Mouse (Mus musculus): ENCODE measurements around the gene Ube2f. TPM values are rescaled to one million over a fixed set of nuclear protein-coding genes. Genes with fewer than 3 reads are reported as not detected.

Gene Ube2f
- polyA plus RNA-seq, 1 experiment from 2014 or later, result 67.6 TPM

DNA sequence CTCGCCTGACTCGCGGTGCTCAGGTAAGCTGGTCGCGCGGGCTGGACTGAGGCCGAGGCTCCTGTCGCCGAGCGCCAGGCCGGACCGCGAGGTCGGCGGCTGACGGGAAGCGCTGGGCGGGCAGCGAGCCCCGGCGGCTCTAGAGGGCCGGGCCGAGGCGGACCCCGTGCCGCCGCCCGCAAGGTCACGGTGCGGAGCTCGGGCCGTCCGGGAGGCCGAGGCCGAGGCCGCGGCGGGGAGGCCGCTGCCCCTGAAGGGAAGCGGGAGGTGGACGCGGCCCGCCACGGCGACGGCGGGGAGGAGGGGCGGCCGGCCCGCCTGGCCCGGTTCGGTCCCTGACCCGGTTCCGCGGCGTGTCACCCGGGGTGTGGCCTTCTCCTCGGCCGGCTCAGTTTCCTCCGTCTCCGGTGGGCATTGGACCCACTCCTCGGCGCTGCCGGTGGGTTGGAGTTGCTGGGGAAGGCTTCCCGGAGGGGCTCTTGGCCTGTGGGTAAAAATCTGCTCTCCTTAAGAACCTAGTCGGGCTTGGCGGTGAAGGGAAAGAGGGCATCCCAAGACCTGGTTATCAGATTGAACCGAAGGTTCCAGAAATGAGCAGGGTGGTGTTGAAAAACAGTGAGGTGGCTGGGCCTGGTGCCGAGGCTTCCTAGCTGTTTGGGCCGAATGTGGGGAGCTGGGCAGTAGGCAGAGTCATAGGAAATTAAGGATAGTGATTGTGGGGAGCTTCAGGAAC is 477 bp downstream of the Ube2f start:
- Histone ChIP-seq H3K36me3 (ENCODE audit: control insufficient read depth, insufficient read depth, low read length) (peaks cover 14% of the 10 kb centered on the region), H3K27me3 (ENCODE audit: control insufficient read depth, insufficient read depth, low read length) (no peaks in the 10 kb centered on the region), H3K4me3 (ENCODE audit: control insufficient read depth in 1 of 2, insufficient read depth in 1 of 2, low read depth in 1 of 2, low read length in 2 of 2) (peak overlapping the region; percentile 93 to 99), H3K4me2 (ENCODE audit: low read length) (peak overlapping the region; percentile 84), H3K4me1 (ENCODE audit: control insufficient read depth in 2 of 2, insufficient read depth in 2 of 2, low read length in 2 of 2) (peaks cover 14 to 36% of the 10 kb centered on the region in 2 experiments), H3K9ac (ENCODE audit: low read length) (peak overlapping the region; percentile 99), H3K9me3 (ENCODE audit: control insufficient read depth, low read length) (no peaks in the 10 kb centered on the region), H3K27ac (replicated peaks in 1 of 2; ENCODE audit: control insufficient read depth in 1 of 2, insufficient read depth in 1 of 2, low read depth in 2 of 2, low read length in 2 of 2) (peak overlapping the region; percentile 73 to 85)
- under 1% methylated on average over 67 of the region's 70 CpGs for WGBS
- ATAC-seq (ENCODE audit: insufficient number of reproducible peaks, insufficient read depth, low FRiP score, low read depth), result peak; percentile 56

DNA sequence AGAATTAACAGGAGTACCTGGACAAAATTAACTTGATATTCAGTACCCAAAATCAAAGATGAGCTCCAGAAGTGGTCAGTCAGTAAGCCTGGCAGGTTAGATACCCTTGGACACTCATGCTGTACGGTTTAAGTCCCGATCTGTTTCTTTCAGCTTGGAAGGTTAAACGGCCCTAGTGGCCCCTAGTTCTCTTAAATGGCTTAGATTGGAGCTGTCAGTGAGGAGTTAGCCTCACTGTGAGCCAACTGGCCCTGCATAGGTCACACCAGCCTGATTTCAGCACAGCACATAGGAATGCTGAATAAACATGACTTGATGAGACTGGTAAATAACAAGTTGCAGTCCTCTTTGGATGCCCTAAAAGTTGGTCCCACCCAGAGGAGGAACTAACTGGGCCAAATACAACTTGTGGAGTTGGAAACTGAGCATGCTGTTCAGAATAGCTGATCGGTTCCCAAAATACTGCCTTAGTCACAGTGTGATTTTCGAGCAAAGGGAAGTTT is 1.1 kb downstream of the Ube2f start:
- Histone ChIP-seq H3K4me1 (ENCODE audit: control insufficient read depth in 2 of 2, insufficient read depth in 2 of 2, low read length in 2 of 2) (peaks cover 14 to 38% of the 10 kb centered on the region in 2 experiments), H3K4me2 (ENCODE audit: low read length) (peak overlapping the region; percentile 84), H3K27ac (replicated peaks in 1 of 2; ENCODE audit: control insufficient read depth in 1 of 2, insufficient read depth in 1 of 2, low read depth in 2 of 2, low read length in 2 of 2) (peak overlapping the region in 1 of 2 experiments; percentile 85; a peak in 1 of 4 replicates), H3K36me3 (ENCODE audit: control insufficient read depth, insufficient read depth, low read length) (peaks cover 15% of the 10 kb centered on the region), H3K9me3 (ENCODE audit: control insufficient read depth, low read length) (no peaks in the 10 kb centered on the region), H3K9ac (ENCODE audit: low read length) (peak overlapping the region; percentile 99), H3K27me3 (ENCODE audit: control insufficient read depth, insufficient read depth, low read length) (no peaks in the 10 kb centered on the region), H3K4me3 (ENCODE audit: control insufficient read depth in 1 of 2, insufficient read depth in 1 of 2, low read depth in 1 of 2, low read length in 2 of 2) (peak overlapping the region; percentile 93 to 99)
- no peak for ATAC-seq (ENCODE audit: insufficient number of reproducible peaks, insufficient read depth, low FRiP score, low read depth)
- 31% methylated on average over 5 of the region's 5 CpGs for WGBS

DNA sequence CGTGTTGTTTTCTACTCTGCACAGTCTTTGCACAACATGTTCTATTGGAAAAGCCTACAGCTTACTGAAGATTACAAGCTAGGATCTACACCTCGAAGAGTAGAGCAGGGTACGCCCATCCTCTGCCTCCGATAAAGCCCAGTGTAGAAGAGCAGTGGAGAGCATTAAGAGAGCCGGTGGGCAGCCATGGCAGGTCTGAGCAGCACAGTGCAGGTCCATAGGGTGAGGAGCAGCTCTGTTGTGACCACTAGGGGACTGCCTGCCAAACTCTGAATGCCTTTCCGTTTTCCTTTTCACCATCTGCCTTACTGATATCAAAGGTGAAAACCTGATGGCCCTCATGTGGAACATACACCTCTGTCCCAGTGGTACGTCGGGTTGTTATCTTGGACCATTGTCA is 1.8 kb downstream of the Ube2f start:
- H3K36me3 ChIP-seq (ENCODE audit: control insufficient read depth, insufficient read depth, low read length), result peaks cover 21% of the 10 kb centered on the region
- WGBS, result 36% methylated on average over 8 of the region's 8 CpGs
- peak overlapping the region; percentile 99 for H3K9ac ChIP-seq (ENCODE audit: low read length)
- H3K4me2 ChIP-seq (ENCODE audit: low read length), result peak overlapping the region; percentile 84
- H3K4me1 ChIP-seq (ENCODE audit: control insufficient read depth in 2 of 2, insufficient read depth in 2 of 2, low read length in 2 of 2), result peaks cover 14 to 41% of the 10 kb centered on the region in 2 experiments
- no peak overlapping the region for H3K27ac ChIP-seq (replicated peaks in 1 of 2; ENCODE audit: control insufficient read depth in 1 of 2, insufficient read depth in 1 of 2, low read depth in 2 of 2, low read length in 2 of 2)
- ATAC-seq (ENCODE audit: insufficient number of reproducible peaks, insufficient read depth, low FRiP score, low read depth), result no peak
- no peaks in the 10 kb centered on the region for H3K9me3 ChIP-seq (ENCODE audit: control insufficient read depth, low read length)
- H3K4me3 ChIP-seq (ENCODE audit: control insufficient read depth in 1 of 2, insufficient read depth in 1 of 2, low read depth in 1 of 2, low read length in 2 of 2), result peak overlapping the region in 1 of 2 experiments; percentile 99; a peak in 1 of 4 replicates
- no peaks in the 10 kb centered on the region for H3K27me3 ChIP-seq (ENCODE audit: control insufficient read depth, insufficient read depth, low read length)

DNA sequence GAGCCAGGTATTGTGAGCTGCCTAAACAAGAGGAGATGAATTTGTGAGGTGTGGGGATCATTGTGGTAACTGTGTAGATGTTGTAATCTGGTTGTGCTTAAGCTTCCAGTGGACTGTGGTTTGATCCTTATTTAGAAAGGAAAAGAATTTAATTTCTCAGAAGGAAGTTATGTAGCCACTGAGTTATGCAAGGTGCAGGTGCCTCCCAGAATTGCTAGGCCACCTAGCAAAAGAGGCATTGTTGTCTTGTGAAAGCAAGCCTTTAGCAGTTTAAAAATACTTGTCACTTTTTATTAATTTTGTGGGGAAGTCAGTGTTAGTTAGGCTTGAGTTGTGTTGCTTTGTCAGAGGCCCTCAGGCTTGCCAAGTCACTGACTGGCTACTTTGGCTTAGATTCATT is 7.8 kb downstream of the Ube2f start:
- Histone ChIP-seq H3K27me3 (ENCODE audit: control insufficient read depth, insufficient read depth, low read length) (no peaks in the 10 kb centered on the region), H3K27ac (replicated peaks in 1 of 2; ENCODE audit: control insufficient read depth in 1 of 2, insufficient read depth in 1 of 2, low read depth in 2 of 2, low read length in 2 of 2) (no peak overlapping the region)

DNA sequence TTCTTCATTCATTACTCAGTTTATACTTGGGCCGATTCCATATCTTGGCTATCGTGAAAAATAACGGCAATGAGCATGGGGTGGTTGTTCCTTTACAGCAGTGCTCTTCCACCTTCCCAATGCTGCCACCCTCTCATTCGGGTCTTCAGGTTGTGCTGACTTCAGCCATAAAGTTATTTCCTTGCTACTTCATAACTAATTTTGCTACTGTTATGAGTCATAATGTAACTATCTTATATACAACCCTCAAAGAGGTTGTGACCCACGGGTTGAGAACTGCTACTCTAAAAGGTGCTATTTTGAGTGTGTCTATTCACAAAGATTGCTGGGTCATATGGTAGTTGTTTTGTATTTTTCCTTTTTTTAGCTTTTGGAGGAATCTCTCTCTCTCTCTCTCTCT is 9.7 kb downstream of the Ube2f start:
- Histone ChIP-seq H3K9me3 (ENCODE audit: control insufficient read depth, low read length) (no peaks in the 10 kb centered on the region), H3K27ac (replicated peaks in 1 of 2; ENCODE audit: control insufficient read depth in 1 of 2, insufficient read depth in 1 of 2, low read depth in 2 of 2, low read length in 2 of 2) (no peak overlapping the region), H3K4me1 (ENCODE audit: control insufficient read depth in 2 of 2, insufficient read depth in 2 of 2, low read length in 2 of 2) (peaks cover 0 to 13% of the 10 kb centered on the region in 2 experiments; a peak in 2 of 4 replicates), H3K27me3 (ENCODE audit: control insufficient read depth, insufficient read depth, low read length) (no peaks in the 10 kb centered on the region), H3K9ac (ENCODE audit: low read length) (no peak overlapping the region), H3K36me3 (ENCODE audit: control insufficient read depth, insufficient read depth, low read length) (peaks cover 25% of the 10 kb centered on the region), H3K4me2 (ENCODE audit: low read length) (no peak overlapping the region), H3K4me3 (ENCODE audit: control insufficient read depth in 1 of 2, insufficient read depth in 1 of 2, low read depth in 1 of 2, low read length in 2 of 2) (no peak overlapping the region)
- whole genome bisulfite sequencing, result 74% methylated on average over 5 of the region's 5 CpGs
- ATAC-seq (ENCODE audit: insufficient number of reproducible peaks, insufficient read depth, low FRiP score, low read depth), result no peak

More for the DNA sequence above, 7.8 kb downstream of the Ube2f start:
- no peak overlapping the region for H3K4me3 ChIP-seq (ENCODE audit: control insufficient read depth in 1 of 2, insufficient read depth in 1 of 2, low read depth in 1 of 2, low read length in 2 of 2)
- peaks cover 0 to 18% of the 10 kb centered on the region in 2 experiments; a peak in 2 of 4 replicates for H3K4me1 ChIP-seq (ENCODE audit: control insufficient read depth in 2 of 2, insufficient read depth in 2 of 2, low read length in 2 of 2)
- H3K9me3 ChIP-seq (ENCODE audit: control insufficient read depth, low read length), result no peaks in the 10 kb centered on the region
- no peak for ATAC-seq (ENCODE audit: insufficient number of reproducible peaks, insufficient read depth, low FRiP score, low read depth)
- H3K9ac ChIP-seq (ENCODE audit: low read length), result no peak overlapping the region
- H3K36me3 ChIP-seq (ENCODE audit: control insufficient read depth, insufficient read depth, low read length), result peaks cover 30% of the 10 kb centered on the region
- H3K4me2 ChIP-seq (ENCODE audit: low read length), result no peak overlapping the region

DNA sequence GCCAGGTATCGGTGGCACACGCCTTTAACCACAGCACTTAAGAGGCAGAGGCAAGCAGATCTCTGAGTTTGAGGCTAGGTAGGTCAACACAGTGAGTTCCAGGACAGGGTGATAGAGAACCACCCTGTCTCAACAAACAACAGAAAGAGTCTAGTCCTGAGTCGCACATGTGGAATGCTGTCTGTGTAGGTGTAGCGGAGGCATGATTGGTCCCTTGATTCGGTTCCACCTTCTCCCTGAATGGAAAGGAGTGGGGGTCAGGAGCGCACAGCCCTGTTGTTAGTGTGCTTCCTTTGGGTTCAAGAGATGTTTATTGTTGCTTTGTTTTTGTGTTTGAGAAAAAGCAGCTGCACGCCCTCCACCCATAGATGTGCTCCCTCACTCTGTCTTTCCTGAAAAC is 12.4 kb downstream of the Ube2f start:
- H3K27ac ChIP-seq (replicated peaks in 1 of 2; ENCODE audit: control insufficient read depth in 1 of 2, insufficient read depth in 1 of 2, low read depth in 2 of 2, low read length in 2 of 2), result no peak overlapping the region
- 93% methylated on average over 7 of the region's 7 CpGs for WGBS
- no peak overlapping the region for H3K4me3 ChIP-seq (ENCODE audit: control insufficient read depth in 1 of 2, insufficient read depth in 1 of 2, low read depth in 1 of 2, low read length in 2 of 2)
- H3K36me3 ChIP-seq (ENCODE audit: control insufficient read depth, insufficient read depth, low read length), result peaks cover 34% of the 10 kb centered on the region
- H3K4me1 ChIP-seq (ENCODE audit: control insufficient read depth in 2 of 2, insufficient read depth in 2 of 2, low read length in 2 of 2), result peaks cover 0 to 8% of the 10 kb centered on the region in 2 experiments; a peak in 2 of 4 replicates
- no peaks in the 10 kb centered on the region for H3K27me3 ChIP-seq (ENCODE audit: control insufficient read depth, insufficient read depth, low read length)
- no peak overlapping the region for H3K9ac ChIP-seq (ENCODE audit: low read length)
- H3K4me2 ChIP-seq (ENCODE audit: low read length), result no peak overlapping the region
- ATAC-seq (ENCODE audit: insufficient number of reproducible peaks, insufficient read depth, low FRiP score, low read depth), result no peak
- no peaks in the 10 kb centered on the region for H3K9me3 ChIP-seq (ENCODE audit: control insufficient read depth, low read length)

DNA sequence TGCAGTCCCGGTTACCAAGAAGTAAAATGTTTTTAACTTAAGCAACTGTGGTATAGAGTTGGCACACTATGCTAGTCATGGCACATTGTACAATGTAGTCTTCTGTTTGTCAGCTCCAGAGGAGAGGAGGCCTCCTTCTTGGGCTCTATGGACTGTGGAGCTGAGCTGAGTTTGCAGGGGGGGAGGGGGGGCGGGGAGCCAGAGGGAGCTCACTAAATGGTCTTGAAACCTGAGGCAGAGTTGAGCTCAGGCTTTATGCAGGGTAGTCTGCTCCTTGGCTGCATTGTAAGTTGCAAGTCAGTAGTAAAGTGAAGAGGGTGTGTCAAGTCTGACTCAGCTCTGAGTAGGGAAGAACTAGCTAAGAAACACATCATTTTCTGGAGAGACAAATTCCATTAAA is 22.2 kb downstream of the Ube2f start:
- Histone ChIP-seq H3K9me3 (ENCODE audit: control insufficient read depth, low read length) (no peaks in the 10 kb centered on the region), H3K27ac (replicated peaks in 1 of 2; ENCODE audit: control insufficient read depth in 1 of 2, insufficient read depth in 1 of 2, low read depth in 2 of 2, low read length in 2 of 2) (no peak overlapping the region), H3K27me3 (ENCODE audit: control insufficient read depth, insufficient read depth, low read length) (no peaks in the 10 kb centered on the region), H3K36me3 (ENCODE audit: control insufficient read depth, insufficient read depth, low read length) (peaks cover 30% of the 10 kb centered on the region), H3K4me1 (ENCODE audit: control insufficient read depth in 2 of 2, insufficient read depth in 2 of 2, low read length in 2 of 2) (no peaks in the 10 kb centered on the region), H3K4me2 (ENCODE audit: low read length) (no peak overlapping the region), H3K4me3 (ENCODE audit: control insufficient read depth in 1 of 2, insufficient read depth in 1 of 2, low read depth in 1 of 2, low read length in 2 of 2) (no peak overlapping the region), H3K9ac (ENCODE audit: low read length) (no peak overlapping the region)
- no peak for ATAC-seq (ENCODE audit: insufficient number of reproducible peaks, insufficient read depth, low FRiP score, low read depth)
- 94% methylated on average over 2 of the region's 2 CpGs for WGBS

All from heart, embryonic 14.5 days (tissue).